Mouse (Mus musculus) layer of hippocampus, adult 8-10 months (tissue): ENCODE data around the gene Samt2. TPM values are rescaled to one million over a fixed set of nuclear protein-coding genes. Genes with fewer than 3 reads are reported as not detected.
"Not testable (repeated sequence)": the region's sequence is repeated elsewhere in the genome, so short reads cannot be mapped to it uniquely, and the experiment has no call there.

Experiments used
- DNase-seq, 2 experiments: peaks; one replicate each; pipeline ENCODE4 v3.0.0; 2022; ENCODE audit warnings: low spot score in 2 of 2
- total RNA-seq, 4 experiments: library from RNA; stranded (reverse); gene quantifications; 2 replicates each; pipeline ENCODE4 v1.2.4; 2022

The Samt2 gene
- not detected for total RNA-seq

DNA sequence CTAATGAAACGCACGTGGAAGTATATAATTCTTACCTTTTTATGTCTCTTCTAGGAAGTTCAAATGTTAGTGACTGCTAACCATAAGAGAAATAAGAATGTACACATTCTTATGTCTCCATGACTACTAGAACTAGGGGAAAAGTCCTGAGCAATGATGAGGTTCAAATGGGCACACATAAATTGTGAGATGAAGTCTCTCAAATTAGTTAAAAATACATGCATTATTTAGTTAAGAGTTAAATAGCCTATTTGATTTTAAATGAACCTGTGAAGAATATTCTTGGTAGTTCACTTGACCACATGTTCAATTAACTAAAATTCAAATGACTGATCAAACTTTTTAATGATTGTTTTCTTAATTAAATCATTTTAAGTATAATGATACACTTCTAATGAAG is at the start of gene Samt2:
Gene Samt2 (minus strand): TSS at position 101 of the 400 bp plus-strand sequence.
- DNase-seq: not testable (repeated sequence)

Other genes with a start within 250 kb of the Samt2 start
- gene 4930524N10Rik, start 236.0 kb downstream of the Samt2 start, total RNA-seq: not detected
- not detected for gene Samt4, start 97.4 kb downstream of the Samt2 start, total RNA-seq